Mouse (Mus musculus) adrenal gland, adult 2 months (tissue): ENCODE measurements around the gene Zfp692. TPM values are rescaled to one million over a fixed set of nuclear protein-coding genes. Genes with fewer than 3 reads are reported as not detected.
"Not testable (repeated sequence)": the region's sequence is repeated elsewhere in the genome, so short reads cannot be mapped to it uniquely, and the experiment has no call there.

Source experiments
- DNase-seq: peaks from one replicate; pipeline ENCODE4 v3.0.0; 2021
- long read RNA-seq: library from polyadenylated mRNA; stranded (forward); transcript quantifications from one replicate; pipeline ENCODE4 v2.0.0, GENCODE M21; 2021
- polyA plus RNA-seq: library from polyadenylated mRNA; depleted of rRNA; stranded (reverse); fragments of >200 nt; gene quantifications from 2 replicates; pipeline ENCODE4 v1.2.3, GENCODE M21; 2012; rRNA removed
- total RNA-seq, 2 experiments: library from RNA; stranded (reverse); gene quantifications; 2 replicates each; pipeline ENCODE4 v1.2.3; 2021

Zfp692 gene
- total RNA-seq (10 to 100 TPM; 10.5 to 11.7 TPM), polyA plus RNA-seq (23.3 and 25.7 TPM in 2 replicates)
- long read RNA-seq, partial matches to known transcripts, result 1 of 9 reads
- long read RNA-seq, other reads (novel, unspliced or antisense), result 8 of 9 reads

DNA sequence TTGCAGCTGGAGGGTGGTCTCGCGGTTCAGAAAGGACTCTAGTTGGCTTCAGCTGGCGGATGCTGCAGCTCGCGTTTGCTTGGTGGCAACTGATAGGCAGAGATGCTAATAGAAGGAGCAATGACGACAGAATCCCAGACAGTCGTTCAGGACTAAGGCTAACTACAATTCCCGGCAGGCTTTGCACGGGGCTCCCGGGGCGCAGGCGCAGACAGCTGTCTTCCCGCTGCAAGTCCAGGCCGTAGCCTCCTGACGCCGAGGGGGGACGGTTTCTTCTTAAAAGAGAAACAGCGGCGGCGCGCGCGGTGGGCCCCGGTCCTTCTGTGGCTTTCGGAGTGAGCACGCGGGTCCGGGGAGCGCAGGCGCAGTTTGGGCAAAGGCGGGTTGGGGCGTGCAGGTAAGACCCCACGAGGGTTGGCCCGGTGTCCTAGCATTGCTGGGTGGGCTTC lies at the start of gene Zfp692:
Zfp692 (plus strand) TSS at position 210 of the 449 bp plus-strand sequence.
- peak; percentile 97 for DNase-seq

DNA sequence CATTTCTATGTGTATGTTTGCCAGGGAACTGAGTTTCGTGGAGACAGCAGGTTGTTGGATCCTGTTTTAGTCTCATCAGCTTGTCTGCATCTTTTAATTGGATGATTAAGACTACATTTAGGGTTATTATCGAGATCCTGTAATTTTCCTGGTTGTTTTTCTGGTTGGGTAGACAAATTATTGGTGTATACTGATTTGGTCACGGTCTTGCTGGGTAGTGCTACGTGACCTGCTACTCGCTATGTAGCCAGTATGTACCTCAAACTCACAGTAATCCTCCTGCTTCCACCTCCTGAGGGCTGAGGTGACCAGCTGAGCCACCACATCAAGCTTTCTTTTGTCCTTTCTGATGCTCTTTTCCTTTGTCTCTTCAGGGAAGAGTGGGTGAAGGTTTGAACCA lies 49.1 kb upstream of the Zfp692 start:
- no peak for DNase-seq

DNA sequence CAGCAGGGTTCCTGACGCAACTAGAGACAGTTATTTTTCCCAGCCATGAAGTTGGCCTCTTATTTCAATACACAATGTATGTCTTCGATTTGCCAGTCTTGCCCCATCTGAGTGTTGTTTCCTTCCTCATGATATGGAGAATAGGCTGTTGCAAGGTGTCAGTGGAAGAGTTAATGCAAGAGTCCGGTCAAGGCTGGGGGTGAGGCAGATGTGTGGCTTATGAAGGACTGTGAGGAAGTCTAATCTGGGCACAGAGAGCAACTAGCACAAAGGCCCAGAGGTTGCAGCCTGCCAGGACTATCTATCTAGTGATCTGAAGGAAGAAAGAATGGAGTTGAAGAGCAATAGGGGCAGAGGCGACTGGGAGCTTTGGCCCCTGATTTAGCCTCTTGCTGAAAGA lies 46.7 kb upstream of the Zfp692 start:
- DNase-seq, result no peak

DNA sequence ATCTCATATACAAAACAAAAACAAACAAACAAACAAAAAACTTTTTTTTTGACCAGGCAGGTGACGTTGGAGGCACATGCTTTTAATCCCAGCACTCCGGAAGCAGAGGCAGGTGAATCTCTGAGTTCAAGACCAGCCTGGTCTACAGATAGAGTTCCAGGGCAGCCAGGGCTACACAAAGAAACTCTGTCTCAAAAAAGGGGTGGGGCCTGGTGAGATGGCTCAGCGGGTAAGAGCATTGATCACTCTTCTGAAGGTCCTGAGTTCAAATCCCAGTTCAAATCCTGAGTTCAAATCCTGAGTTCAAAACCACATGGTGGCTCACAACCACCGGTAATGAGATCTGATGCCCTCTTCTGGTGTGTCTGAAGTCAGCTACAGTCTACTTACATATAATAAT lies 45.0 kb upstream of the Zfp692 start:
- DNase-seq, result no peak

DNA sequence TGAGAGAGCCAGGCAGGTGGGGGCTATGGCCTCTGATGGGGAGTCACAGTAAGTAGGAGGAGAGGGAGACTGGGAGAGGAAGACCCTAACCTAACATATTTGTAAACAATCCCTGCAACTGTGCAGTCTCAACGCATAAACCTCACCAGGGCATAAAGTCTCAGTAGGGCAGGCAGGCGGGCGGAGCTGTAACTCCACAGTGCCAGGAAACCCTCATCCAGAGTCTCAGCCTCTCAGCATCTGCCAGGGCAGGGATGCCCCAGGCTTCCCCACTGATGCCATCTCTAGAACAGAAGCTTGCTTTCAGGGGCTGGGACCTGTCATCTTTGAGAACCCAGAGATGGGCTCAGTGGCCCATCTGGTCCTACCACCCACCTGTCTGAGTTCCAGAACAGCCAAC lies 44.5 kb upstream of the Zfp692 start:
- DNase-seq, result no peak

DNA sequence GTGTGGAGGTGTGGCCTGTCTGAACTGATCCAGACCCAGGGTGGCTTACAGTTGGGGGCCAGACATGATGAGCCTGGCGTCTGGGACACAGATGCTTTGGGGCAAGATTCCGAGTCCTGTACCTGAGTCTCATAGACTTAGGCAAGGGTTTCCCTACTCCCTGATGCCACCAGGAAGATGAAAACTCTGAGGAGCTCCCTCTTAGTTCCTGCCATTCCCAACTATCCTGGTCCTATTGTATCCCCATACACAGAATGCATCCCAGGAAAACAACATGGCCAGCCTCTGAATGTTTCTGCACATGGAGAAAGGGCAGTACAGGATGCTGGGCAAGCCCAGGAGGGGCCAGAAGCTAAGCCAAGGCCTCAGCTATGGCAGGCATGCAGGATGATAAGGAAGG lies 43.4 kb upstream of the Zfp692 start:
- DNase-seq, result no peak

DNA sequence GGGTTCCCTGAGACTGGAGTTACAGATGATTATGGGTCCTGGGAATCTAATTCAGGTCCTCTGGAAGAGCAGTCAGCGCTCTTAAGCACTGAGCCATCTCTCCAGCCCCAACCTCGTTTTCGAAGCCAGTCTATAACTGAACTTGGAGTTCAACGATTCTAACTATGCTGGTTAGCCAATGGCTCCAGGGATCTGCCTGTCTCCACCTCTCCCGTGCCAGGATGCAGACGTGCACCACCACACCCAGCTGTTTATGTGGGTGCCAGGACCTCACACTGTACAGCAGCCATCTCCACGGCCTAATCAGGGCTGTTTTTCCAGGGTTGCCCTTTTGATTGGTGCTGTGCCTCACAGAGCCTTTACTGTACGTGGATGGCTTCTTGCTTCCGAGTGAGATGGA lies 42.3 kb upstream of the Zfp692 start:
- DNase-seq, result no peak

DNA sequence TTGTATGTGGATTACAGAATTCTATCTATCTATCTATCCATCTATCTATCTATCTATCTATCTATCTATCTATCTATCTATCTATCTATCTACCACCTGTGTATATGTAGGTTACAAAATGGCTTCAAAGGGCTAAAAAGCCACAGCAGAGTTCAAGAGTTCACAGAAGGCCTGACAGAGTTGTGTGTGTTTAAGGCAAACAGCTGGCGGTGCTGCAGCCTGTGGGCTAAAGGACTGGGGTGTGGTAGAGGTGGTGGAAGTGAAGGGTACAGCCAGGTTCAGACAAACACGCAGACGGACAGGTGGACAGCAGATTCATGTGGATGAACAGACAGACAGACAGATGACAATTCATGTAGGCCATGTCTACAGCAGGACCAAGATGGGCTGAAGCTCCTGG lies 38.6 kb upstream of the Zfp692 start:
- DNase-seq, result no peak

DNA sequence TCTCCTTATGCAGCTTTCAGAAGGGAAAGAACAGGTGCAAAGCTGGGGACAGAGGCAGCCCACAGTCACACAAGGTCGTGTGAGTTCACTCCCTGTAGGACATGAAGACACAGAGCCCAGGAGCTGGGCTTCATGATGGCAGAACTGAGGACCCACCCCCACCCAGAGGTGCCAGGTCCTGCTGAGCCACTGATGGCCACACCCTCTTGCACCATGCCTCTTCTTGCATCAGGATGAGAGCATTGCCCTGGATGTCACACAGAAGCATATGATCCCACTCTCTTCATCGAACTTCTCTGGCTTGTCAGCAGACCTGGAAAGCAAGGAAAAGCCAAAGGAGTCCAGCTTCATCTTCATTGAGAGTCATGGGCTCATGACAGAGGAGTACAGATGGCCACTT lies 32.3 kb upstream of the Zfp692 start, which contains the start of gene 4930438A08Rik:
4930438A08Rik (plus strand) TSS at position 228 of the 400 bp plus-strand sequence.
- DNase-seq, result no peak

DNA sequence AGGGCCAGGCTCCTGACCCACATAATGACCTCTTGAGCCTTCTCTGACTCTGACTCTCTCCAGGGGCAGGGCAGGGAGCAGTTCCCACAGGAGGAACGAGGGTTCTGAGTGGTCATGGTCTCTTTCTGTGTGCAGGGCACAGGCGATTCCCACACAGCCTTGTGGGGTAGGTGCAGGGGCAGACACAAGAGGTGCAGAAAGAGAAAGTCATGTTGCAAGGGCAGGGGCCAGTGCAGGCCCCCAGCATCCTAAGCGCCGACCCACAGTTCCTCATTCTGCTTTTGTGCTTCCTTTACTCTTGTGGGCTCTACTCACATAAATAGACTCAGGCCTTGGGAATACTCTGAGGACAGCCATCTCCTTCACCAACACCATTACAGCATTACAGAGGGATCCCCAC lies 31.1 kb upstream of the Zfp692 start:
- no peak for DNase-seq

DNA sequence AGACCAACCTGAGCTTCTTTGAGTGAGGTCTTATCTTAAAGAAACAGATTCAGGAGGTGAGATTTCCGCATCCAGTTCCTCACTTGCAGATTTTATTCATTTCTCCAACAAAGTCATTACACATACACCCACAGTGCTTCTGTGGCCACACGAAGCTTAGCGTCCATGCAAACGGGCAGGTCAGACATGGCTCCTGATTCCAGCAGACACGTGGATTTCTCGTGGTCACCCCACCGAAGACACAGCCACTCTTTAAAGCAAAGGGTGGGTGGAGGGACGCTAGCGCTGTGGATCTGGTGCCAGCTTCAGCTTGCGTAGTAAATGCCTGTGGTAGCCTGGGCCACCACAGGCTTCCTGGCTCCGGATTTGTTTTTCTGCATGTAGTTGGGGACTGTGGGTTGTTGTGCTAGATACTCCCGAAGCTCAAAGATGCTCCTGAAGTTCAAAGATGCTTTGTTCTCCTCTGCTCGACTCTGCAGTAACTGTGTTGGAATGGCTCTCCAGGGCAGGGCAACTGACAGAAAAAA lies 24.8 kb upstream of the Zfp692 start:
- no peak for DNase-seq

DNA sequence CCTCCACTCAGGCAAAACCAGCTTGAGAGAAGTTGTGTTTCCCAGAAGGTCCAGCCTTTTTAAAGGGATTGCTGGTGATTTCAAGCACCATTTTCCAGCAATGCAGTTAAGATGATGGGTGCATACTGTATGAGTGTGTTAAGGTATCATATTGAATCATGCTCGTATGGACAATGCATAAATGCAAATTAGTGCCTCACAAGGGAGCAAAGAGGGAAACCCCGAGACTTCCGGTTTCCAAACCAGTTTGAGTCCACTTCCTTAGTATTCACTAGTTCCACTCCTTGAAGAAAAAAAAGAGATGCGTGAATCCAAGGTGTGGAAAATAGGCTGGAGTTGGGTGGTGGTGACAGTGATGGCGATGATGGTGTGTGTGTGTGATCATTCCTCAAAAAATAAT lies 24.4 kb upstream of the Zfp692 start:
- no peak for DNase-seq

DNA sequence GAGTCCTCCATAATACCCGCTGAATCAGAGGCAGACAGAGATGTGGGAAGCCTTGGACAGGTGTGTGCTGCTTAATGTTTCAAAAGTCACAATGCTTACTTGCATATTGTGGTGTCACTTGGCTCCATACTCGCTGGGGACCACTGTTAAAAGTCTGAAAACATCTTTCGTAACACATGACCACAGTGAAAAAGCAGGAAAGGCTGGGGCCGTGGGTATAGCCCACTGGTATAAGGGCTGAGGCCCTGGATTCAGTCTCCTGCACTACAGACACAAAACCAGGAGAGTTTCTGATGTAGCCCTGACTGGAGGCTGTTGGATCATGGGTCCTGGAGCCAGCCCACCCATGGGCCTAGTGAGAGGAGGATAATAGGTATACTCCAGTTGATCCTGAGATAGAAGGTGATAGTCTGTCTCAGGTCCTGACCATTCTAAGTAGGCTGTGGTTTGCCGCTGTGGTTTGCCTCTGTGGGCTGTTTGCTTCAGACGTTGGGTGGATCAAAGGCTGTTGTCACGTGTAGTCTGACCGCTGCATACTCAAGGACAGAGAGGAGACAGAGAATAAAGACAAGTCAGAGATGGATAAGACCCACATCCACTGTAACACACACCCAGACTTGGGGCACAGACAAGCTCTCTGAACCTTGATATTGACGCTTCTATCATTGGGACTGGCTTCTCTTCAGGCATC lies 16.7 kb upstream of the Zfp692 start:
- DNase-seq, result peak; percentile 38

DNA sequence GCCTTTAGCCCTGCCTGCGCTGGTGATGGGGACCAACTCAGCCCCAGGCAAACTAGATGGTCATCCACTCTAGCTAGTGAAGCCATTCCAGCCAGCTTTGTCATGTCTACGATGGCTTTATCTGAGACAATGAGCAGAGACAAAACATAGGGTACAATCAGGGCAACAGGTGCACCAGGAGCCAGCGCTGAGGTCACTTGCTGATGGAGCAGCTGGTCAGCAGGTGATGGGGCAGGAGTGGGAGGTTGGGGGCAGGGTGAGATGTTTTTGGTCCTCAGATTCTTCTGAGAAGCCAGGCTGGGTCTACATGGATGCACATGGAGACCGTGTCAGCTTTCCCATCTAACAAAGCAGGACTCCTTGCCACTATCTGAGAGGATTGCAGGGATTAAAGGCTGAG lies 16.1 kb upstream of the Zfp692 start:
- no peak for DNase-seq

DNA sequence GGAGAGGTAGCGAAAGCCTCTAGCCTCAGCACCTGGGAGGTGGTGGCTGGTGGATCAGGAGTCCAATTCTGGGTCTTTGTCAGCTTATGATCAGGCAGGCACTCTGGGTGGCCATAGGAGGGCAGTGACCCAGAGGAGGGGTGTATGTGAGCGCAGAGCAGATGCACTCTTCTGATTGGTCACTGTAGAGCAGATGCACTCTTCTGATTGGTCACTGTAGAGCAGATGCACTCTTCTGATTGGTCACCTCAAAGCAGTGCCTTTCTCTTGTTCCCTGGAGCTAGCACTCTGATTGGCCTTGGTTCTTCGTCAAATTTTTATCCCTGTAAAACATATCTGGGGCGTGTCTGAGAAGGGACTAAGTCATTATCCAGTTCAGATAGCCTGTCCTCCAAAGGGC lies 14.1 kb upstream of the Zfp692 start:
- DNase-seq, result no peak

DNA sequence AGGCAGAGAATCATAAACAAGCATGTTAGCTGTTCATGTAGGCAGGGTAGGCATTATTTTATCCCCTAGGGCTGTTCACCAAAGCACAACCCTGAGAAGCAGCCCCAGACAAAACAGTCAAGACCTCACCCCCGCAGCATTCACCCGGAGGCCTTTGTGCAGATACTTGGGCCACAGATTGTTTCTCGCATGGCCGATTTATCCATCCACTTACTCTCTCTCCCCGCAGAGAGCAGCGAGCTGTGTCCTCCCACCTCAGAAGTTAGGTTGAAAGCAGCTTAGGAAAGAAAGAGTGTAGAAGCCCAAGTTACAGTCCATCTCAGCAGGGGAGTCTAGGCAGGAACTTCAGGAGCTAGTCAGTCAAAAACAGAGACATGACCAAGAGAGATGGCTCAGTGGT lies 9.5 kb upstream of the Zfp692 start:
- DNase-seq, result no peak

DNA sequence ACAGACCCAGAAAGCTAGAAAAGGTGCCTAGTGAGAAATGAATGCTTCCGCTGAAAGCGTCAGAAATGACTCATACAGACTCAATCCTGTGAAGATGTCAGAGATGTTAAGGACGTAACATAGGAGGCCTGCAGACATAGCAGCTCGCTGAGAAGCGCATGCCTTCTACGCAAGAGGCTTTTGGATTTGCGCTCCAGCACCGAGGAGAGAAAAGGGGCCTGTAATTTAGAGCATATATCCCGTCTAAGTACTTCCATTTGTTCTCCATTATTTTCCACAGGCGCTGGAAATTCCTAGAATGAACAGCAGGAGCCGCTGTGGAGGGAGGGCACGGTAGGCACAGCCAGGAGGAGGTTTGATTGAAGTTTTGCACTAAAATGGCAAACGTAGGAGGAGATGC lies 5.8 kb upstream of the Zfp692 start:
- DNase-seq, result peak; percentile 82

DNA sequence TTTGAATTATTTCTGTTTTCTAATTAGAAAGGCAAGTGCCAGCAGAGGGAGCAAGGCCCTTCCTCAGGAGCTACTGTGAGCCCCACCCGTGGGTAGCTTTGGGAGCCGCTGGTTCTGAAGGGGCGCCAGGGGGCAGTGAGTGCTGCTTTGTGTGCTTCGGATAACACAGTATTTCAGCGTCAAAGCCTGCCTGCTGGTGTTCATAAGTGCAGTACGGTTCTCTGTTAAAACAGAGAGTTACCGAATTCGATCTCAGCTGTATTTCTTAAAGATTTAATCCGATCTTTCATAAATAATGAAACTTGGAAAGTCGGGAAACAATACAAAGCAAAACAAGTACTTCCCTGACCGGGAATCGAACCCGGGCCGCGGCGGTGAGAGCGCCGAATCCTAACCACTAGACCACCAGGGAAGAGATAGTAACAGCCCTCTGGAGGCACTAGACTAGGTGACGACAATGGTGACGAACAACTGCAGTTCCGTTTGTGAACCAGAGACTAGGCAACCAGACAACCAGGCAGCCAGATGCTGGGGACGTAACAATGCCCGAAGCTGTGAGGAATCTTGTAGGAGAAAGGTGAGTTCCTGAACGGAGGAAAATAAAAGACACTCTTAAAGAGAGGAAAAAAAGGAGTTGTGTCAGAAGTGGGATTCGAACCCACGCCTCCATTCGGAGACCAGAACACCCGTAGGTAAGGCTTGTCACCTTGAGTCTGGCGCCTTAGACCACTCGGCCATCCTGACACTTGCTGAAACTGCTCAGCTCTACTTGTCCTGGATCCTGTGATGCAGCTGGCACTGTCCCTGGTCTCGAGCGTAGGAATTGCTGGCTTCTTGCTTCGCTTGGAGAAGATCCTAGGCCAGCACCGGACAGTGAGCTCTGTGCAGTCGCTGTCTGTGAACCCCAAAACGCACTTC lies 4.8 kb upstream of the Zfp692 start:
- peak; percentile 99 for DNase-seq

DNA sequence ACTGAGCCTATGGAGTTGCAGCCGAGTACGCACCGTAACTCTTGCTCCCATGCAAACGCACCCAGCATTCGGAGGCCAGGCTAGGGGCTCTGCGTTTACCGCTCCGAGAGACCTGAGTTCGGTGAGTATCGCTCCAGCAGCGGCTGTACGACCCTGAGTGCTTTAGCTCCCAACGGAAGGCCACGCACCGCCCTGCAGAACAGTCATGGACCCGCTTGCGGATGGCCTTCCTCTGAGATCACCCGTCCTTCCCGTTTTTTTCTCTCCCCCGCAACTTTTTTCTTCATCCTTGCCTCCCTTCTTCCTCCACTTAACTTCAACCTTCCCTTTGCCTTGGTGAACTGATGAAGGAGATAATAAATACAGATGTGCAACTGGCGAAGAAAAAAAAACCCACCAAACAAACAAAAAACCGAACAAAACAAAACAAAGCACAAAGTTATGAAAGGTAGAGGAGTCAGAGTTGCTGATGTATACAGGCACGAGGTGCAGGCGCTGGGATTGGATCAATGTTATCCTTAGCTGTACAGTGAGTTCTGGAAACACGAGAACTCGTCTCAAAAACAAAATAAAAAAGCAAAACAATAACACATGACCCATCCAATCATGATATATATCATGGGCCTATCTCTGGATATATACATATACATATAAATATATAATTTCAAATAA lies 4.0 kb upstream of the Zfp692 start:
- no peak for DNase-seq

DNA sequence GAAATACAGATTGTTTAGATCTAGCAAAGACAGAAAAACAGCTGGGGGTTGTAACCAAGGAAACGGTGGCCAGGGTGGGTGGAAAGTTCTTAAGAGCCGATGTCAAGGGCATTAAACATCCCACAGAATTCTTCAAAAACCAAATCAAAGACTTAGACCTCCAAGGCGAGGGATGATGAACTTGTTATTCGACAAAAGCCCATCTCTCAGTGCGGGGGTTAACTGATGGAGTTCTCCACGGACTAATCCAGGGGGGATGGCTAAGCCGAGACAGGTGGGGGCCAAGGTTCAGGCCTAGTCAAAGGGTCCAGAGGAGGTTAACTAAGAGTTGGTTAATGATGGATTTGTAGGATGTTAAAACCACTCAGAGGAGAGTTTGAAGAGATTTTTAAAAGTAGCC lies 3.3 kb upstream of the Zfp692 start:
- no peak for DNase-seq

DNA sequence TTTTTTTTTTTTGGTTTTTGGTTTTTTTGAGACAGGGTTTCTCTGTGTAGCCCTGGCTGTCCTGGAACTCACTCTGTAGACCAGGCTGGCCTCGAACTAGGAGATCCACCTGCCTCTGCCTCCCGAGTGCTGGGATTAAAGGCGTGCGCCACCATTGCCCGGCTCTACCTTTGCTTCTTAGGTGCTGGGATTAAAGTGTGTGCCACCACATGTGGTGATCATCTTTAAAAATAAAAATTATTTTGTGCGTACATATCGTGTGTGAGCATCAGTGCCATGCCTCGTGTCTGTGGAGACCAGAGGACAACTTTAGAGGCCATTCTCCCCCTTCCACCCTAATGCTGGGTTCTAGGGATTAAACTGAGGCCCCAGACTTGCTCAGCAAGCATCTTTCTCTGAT lies 1.6 kb upstream of the Zfp692 start:
- not testable (repeated sequence) for DNase-seq

DNA sequence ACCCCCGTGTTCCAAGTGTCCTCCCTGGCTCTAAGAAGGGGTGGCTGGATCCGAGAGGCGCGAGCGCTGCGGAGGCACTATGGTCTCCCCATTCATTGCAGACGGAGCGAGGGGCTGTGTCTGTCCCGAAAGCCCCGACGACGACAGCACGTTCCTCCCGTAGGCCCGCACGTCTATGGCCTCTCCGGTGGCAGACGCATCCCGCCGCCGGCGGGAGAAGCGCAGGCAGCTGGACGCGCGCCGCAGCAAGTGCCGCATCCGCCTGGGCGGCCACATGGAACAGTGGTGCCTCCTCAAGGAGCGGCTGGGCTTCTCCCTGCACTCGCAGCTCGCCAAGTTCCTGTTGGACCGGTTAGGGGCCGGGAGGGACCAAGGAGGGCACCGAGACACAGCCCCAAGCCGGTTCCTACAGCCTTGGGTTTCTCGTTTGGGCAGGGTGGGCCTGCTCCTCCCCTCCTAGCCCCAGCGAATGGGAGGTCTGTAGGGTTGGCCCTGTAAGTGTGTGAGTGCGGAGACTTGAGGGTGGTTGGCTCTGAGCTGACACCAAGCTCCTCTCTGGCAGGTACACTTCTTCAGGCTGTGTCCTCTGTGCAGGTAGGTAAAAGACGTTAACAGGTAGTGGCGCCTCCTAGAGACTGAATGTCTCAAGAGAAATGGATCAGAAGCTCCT lies 677 bp downstream of the Zfp692 start:
- peak; percentile 76 for DNase-seq
